ENCODE assay signal across 22 mouse cellular contexts in genomic region chr3:157217794-157218193, GRCm38 (mm10).
DNase-seq lines count a peak whose midpoint lies in the region; ATAC-seq and TF ChIP-seq lines count a peak whose summit lies in the region.
"Had no signal": no experiment of that assay in that cellular context is flagged by ENCODE, and none has a peak within 500 bp of the region (broad histone marks: within the 10 kb centered on the region; RNA-seq: fewer than 3 reads in every experiment).

No protein-coding gene starts in this region.

- no peak overlapping the region for H3K4me2 ChIP-seq in forebrain, postnatal 0 days (ENCODE audit: low read depth)
- no peak overlapping the region for H3K4me2 ChIP-seq in neural tube, embryonic 15.5 days
- H3K4me2 ChIP-seq in intestine, embryonic 16.5 days (ENCODE audit: low read depth, low read length) = no peak overlapping the region
- H3K4me2 ChIP-seq: heart, embryonic 11.5 days; intestine, embryonic 15.5 days; limb, embryonic 13.5 days had no signal

- peak; percentile 72 for ATAC-seq in forebrain, postnatal 0 days
- no peak for ATAC-seq in neural tube, embryonic 15.5 days (ENCODE audit: low FRiP score)
- ATAC-seq in intestine, embryonic 16.5 days = no peak
- ATAC-seq: activated CD4-positive, CD25-positive, alpha-beta regulatory T cell, adult 4 months; intestine, embryonic 15.5 days; lung, postnatal 0 days; Patski had no signal

- 0 out of 2 replicates have a peak, but pooled peaks cover 7% of the 10 kb centered on the region for H3K4me1 ChIP-seq in forebrain, postnatal 0 days (ENCODE audit: insufficient read depth)
- peaks cover 19% of the 10 kb centered on the region for H3K4me1 ChIP-seq in midbrain, embryonic 10.5 days
- peaks cover 23% of the 10 kb centered on the region for H3K4me1 ChIP-seq in neural tube, embryonic 15.5 days
- H3K4me1 ChIP-seq in intestine, embryonic 16.5 days (ENCODE audit: control insufficient read depth, insufficient read depth, low read length) = no peaks in the 10 kb centered on the region
- H3K4me1 ChIP-seq: intestine, embryonic 15.5 days; limb, embryonic 13.5 days had no signal

- H3K9me3 ChIP-seq in forebrain, postnatal 0 days (ENCODE audit: low read length) = no peaks in the 10 kb centered on the region
- no peaks in the 10 kb centered on the region for H3K9me3 ChIP-seq in midbrain, embryonic 10.5 days (replicated peaks)
- no peaks in the 10 kb centered on the region for H3K9me3 ChIP-seq in neural tube, embryonic 15.5 days (replicated peaks)
- no peaks in the 10 kb centered on the region for H3K9me3 ChIP-seq in intestine, embryonic 16.5 days (ENCODE audit: control insufficient read depth, low read length)
- H3K9me3 ChIP-seq: intestine, embryonic 15.5 days; limb, embryonic 13.5 days had no signal

- no peaks in the 10 kb centered on the region for H3K36me3 ChIP-seq in forebrain, postnatal 0 days (ENCODE audit: insufficient read depth)
- H3K36me3 ChIP-seq in midbrain, embryonic 10.5 days = no peaks in the 10 kb centered on the region
- no peaks in the 10 kb centered on the region for H3K36me3 ChIP-seq in neural tube, embryonic 15.5 days
- no peaks in the 10 kb centered on the region for H3K36me3 ChIP-seq in intestine, embryonic 16.5 days (ENCODE audit: control insufficient read depth, insufficient read depth, low read length)
- H3K36me3 ChIP-seq: intestine, embryonic 15.5 days; limb, embryonic 13.5 days had no signal

- no peak overlapping the region for H3K27ac ChIP-seq in forebrain, postnatal 0 days (ENCODE audit: low read depth, low read length)
- H3K27ac ChIP-seq in midbrain, embryonic 10.5 days (replicated peaks) = peak overlapping the region; percentile 17; the same call in 1 of the 2 replicates
- 0 out of 2 replicates have a peak overlapping the region, but pooled peaks have one; percentile 23 for H3K27ac ChIP-seq in neural tube, embryonic 15.5 days (replicated peaks)
- H3K27ac ChIP-seq in intestine, embryonic 16.5 days (ENCODE audit: low read length) = no peak overlapping the region
- H3K27ac ChIP-seq: intestine, embryonic 15.5 days; left cerebral cortex, adult 2 months; limb, embryonic 13.5 days; liver, embryonic 14.5 days; stomach, postnatal 0 days had no signal

- peak; percentile 22 for DNase-seq in layer of hippocampus, adult 9-11 months
- DNase-seq in layer of hippocampus, postnatal 14 days (ENCODE audit: low spot score in 2 of 2) = no peak
- peak; percentile 36 for DNase-seq in forebrain, postnatal 0 days
- DNase-seq in midbrain, embryonic 10.5 days (ENCODE audit: low spot score) = no peak
- DNase-seq in urinary bladder, adult 2 months (ENCODE audit: low spot score) = no peak
- DNase-seq: adrenal gland, postnatal 14 days; cerebellum, postnatal 10 days; gastrocnemius, postnatal 36 days; heart, postnatal 14 days; right cerebral cortex, postnatal 25 days; thymus, postnatal 25 days had no signal

- H3K4me3 ChIP-seq in forebrain, postnatal 0 days (ENCODE audit: low read depth, low read length) = no peak overlapping the region
- no peak overlapping the region for H3K4me3 ChIP-seq in midbrain, embryonic 10.5 days
- no peak overlapping the region for H3K4me3 ChIP-seq in neural tube, embryonic 15.5 days (replicated peaks)
- no peak overlapping the region for H3K4me3 ChIP-seq in intestine, embryonic 16.5 days (ENCODE audit: low read length)
- H3K4me3 ChIP-seq: intestine, embryonic 15.5 days; left cerebral cortex, adult 2 months; limb, embryonic 13.5 days had no signal

- WGBS in forebrain, postnatal 0 days = 23% methylated on average over 2 of the region's 2 CpGs
- WGBS in midbrain, embryonic 10.5 days = 27% methylated on average over 2 of the region's 2 CpGs
- 33% methylated on average over 2 of the region's 2 CpGs for WGBS in neural tube, embryonic 15.5 days
- 52% methylated on average over 2 of the region's 2 CpGs for WGBS in intestine, embryonic 16.5 days

- no peak for TF ChIP-seq CTCF in forebrain, postnatal 0 days (IDR thresholded peaks at IDR 0.05; ENCODE audit: low read depth)

- no peaks in the 10 kb centered on the region for H3K27me3 ChIP-seq in forebrain, postnatal 0 days (ENCODE audit: insufficient read depth, low read length)
- no peaks in the 10 kb centered on the region for H3K27me3 ChIP-seq in midbrain, embryonic 10.5 days (ENCODE audit: low read depth, poor library complexity, severe bottlenecking)
- H3K27me3 ChIP-seq in neural tube, embryonic 15.5 days (replicated peaks) = no peaks in the 10 kb centered on the region
- H3K27me3 ChIP-seq in intestine, embryonic 16.5 days (replicated peaks; ENCODE audit: control insufficient read depth, insufficient read depth, low read length) = no peaks in the 10 kb centered on the region
- H3K27me3 ChIP-seq: intestine, embryonic 15.5 days; limb, embryonic 13.5 days; Patski had no signal

- H3K9ac ChIP-seq in forebrain, postnatal 0 days = no peak overlapping the region
- no peak overlapping the region for H3K9ac ChIP-seq in neural tube, embryonic 15.5 days (replicated peaks)
- H3K9ac ChIP-seq in intestine, embryonic 16.5 days (ENCODE audit: low read depth, low read length) = no peak overlapping the region
- H3K9ac ChIP-seq: intestine, embryonic 15.5 days; limb, embryonic 13.5 days; liver, embryonic 14.5 days had no signal

Comparison
In these comparisons a context has a peak if more than half of its experiments do, and no peak if none do; other contexts are left out.
1. DNase-seq: peak in layer of hippocampus, adult 9-11 months (single experiment) and forebrain, postnatal 0 days (single experiment); none in layer of hippocampus, postnatal 14 days (0 of 2), midbrain, embryonic 10.5 days (single experiment) and urinary bladder, adult 2 months (single experiment).
2. H3K27ac ChIP-seq: peak in midbrain, embryonic 10.5 days (single experiment) and neural tube, embryonic 15.5 days (single experiment); none in forebrain, postnatal 0 days (single experiment) and intestine, embryonic 16.5 days (single experiment).